Mouse (Mus musculus) MEL (cell line): ENCODE measurements around the gene Nlgn1.

Experiments
- CTCF ChIP-seq, 3 experiments: IDR thresholded peaks in 2 of 3; conservative IDR thresholded peaks in 1 of 3; 2 replicates each; pipeline ENCODE4 v1.5.1; 2011 to 2012; ENCODE audit warnings: low read length in 3 of 3, low read depth in 2 of 3, mild to moderate bottlenecking in 2 of 3, improper control_type of control experiment in 1 of 3, inconsistent platforms in 1 of 3, mixed read lengths in 1 of 3, moderate library complexity in 1 of 3; ENCODE audit not compliant: control insufficient read depth in 1 of 3, insufficient read depth in 1 of 3, poor library complexity in 1 of 3, severe bottlenecking in 1 of 3
- EP300 ChIP-seq, 2 experiments: IDR thresholded peaks; 2 replicates each; pipeline ENCODE4 v1.6.1; 2011; ENCODE audit warnings: improper control_type of control experiment in 2 of 2, low read length in 2 of 2, low read depth in 1 of 2, mild to moderate bottlenecking in 1 of 2
- GABPA ChIP-seq: IDR thresholded peaks from 2 replicates; pipeline ENCODE4 v1.6.1; 2012; ENCODE audit warnings: low read depth, mild to moderate bottlenecking, inconsistent platforms, low read length, improper control_type of control experiment, moderate library complexity
- KAT2A ChIP-seq: conservative IDR thresholded peaks from 2 replicates; pipeline ENCODE4 v1.6.1; 2012; ENCODE audit warnings: low read depth, low read length, improper control_type of control experiment, inconsistent platforms
- MAFK ChIP-seq: IDR thresholded peaks from 2 replicates; pipeline ENCODE4 v1.6.1; 2011; ENCODE audit warnings: low read depth, mild to moderate bottlenecking, low read length, improper control_type of control experiment, borderline replicate concordance
- MAX ChIP-seq: IDR thresholded peaks from 2 replicates; pipeline ENCODE4 v1.6.1; 2011; ENCODE audit warnings: low read length, improper control_type of control experiment
- MAZ ChIP-seq: IDR thresholded peaks from 2 replicates; pipeline ENCODE4 v1.6.1; 2012; ENCODE audit warnings: low read depth, mild to moderate bottlenecking, inconsistent platforms, low read length, improper control_type of control experiment
- MYB ChIP-seq: IDR thresholded peaks from 2 replicates; pipeline ENCODE4 v1.6.1; 2011; ENCODE audit warnings: mild to moderate bottlenecking, low read depth, low read length, improper control_type of control experiment
- NRF1 ChIP-seq: IDR thresholded peaks from 2 replicates; pipeline ENCODE4 v1.6.1; 2014; ENCODE audit warnings: low read depth, mild to moderate bottlenecking, inconsistent platforms, low read length, improper control_type of control experiment, moderate library complexity; ENCODE audit not compliant: poor library complexity, insufficient read depth, severe bottlenecking
- POLR2A ChIP-seq, 2 experiments: IDR thresholded peaks; 2 replicates each; pipeline ENCODE4 v1.6.1; 2011 to 2012; ENCODE audit warnings: low read length in 2 of 2, mild to moderate bottlenecking in 2 of 2, control low read depth in 1 of 2, improper control_type of control experiment in 1 of 2, low read depth in 1 of 2, moderate library complexity in 1 of 2; ENCODE audit not compliant: control insufficient read depth in 1 of 2, insufficient read depth in 1 of 2, poor library complexity in 1 of 2
- RAD21 ChIP-seq: IDR thresholded peaks from 2 replicates; pipeline ENCODE4 v1.6.1; 2011; ENCODE audit warnings: mild to moderate bottlenecking, low read depth, low read length, improper control_type of control experiment
- SMC3 ChIP-seq: IDR thresholded peaks from 2 replicates; pipeline ENCODE4 v1.6.1; 2011; ENCODE audit warnings: low read depth, low read length, improper control_type of control experiment
- USF2 ChIP-seq, 2 experiments: IDR thresholded peaks; 2 replicates each; pipeline ENCODE4 v1.6.1; 2011 to 2012; ENCODE audit warnings: improper control_type of control experiment in 2 of 2, low read length in 2 of 2, borderline replicate concordance in 1 of 2, inconsistent platforms in 1 of 2, low read depth in 1 of 2, mild to moderate bottlenecking in 1 of 2; ENCODE audit not compliant: insufficient read depth in 1 of 2

- TF ChIP-seq EP300 (IDR thresholded peaks at IDR 0.05; ENCODE audit: low read depth in 1 of 2, low read length in 2 of 2): no peak
- TF ChIP-seq CTCF (IDR thresholded peaks at IDR 0.05 in 2 of 3, conservative IDR thresholded peaks at IDR 0.05 in 1 of 3; ENCODE audit: control insufficient read depth in 1 of 3, insufficient read depth in 1 of 3, low read depth in 2 of 3, low read length in 3 of 3, poor library complexity in 1 of 3, severe bottlenecking in 1 of 3): no peak
- TF ChIP-seq MAX: no peak
- no peak for TF ChIP-seq MAFK
- no peak for TF ChIP-seq POLR2A (IDR thresholded peaks at IDR 0.05; ENCODE audit: control insufficient read depth in 1 of 2, insufficient read depth in 1 of 2, low read depth in 1 of 2, low read length in 2 of 2, poor library complexity in 1 of 2)
- no peak for TF ChIP-seq GABPA
- TF ChIP-seq USF2 (IDR thresholded peaks at IDR 0.05; ENCODE audit: borderline replicate concordance in 1 of 2, insufficient read depth in 1 of 2, low read depth in 1 of 2, low read length in 2 of 2): no peak
- TF ChIP-seq SMC3: no peak
- no peak for TF ChIP-seq NRF1
- no peak for TF ChIP-seq RAD21
- no peak for TF ChIP-seq KAT2A
- TF ChIP-seq MYB: no peak
- TF ChIP-seq MAZ: no peak
Observed at GRCm38 (mm10) chr3:25645895-25646691, 686.2 kb downstream of the Nlgn1 start.
